Mouse (Mus musculus): ENCODE results near the gene Pkig.
"Not testable (repeated sequence)": the region's sequence is repeated elsewhere in the genome, so short reads cannot be mapped to it uniquely, and the experiment has no call there.

The Pkig gene

GRCm38 (mm10) chr2:163644047-163644446 is 14.1 kb upstream of the Pkig start:
- DNase-seq = no peak

- peak; percentile 99 for DNase-seq
These were observed 13.4 kb upstream of the Pkig start, which contains the start of gene Serinc3 for GRCm38 (mm10) chr2:163644575-163645385. TSS of gene Serinc3 (minus strand) at chr2:163645131.

- no peak for DNase-seq
These were observed 12.3 kb upstream of the Pkig start for GRCm38 (mm10) chr2:163645700-163646460.

- DNase-seq = no peak
These were observed 11.6 kb upstream of the Pkig start for GRCm38 (mm10) chr2:163646461-163647080.

- DNase-seq = not testable (repeated sequence)
These were observed 2.5 kb upstream of the Pkig start for GRCm38 (mm10) chr2:163655699-163656098.

- no peak for DNase-seq
These were observed 700 bp upstream of the Pkig start for GRCm38 (mm10) chr2:163657486-163657885.

- DNase-seq = peak in 1 of 2 experiments; percentile 40
These were observed 755 bp downstream of the Pkig start for GRCm38 (mm10) chr2:163658941-163659340.

- no peak for DNase-seq
These were observed 1.2 kb downstream of the Pkig start for GRCm38 (mm10) chr2:163659431-163659830.

- DNase-seq = no peak
These were observed 2.0 kb downstream of the Pkig start for GRCm38 (mm10) chr2:163660103-163660701.

GRCm38 (mm10) chr2:163661371-163661850 is 3.2 kb downstream of the Pkig start:
- DNase-seq = peak; percentile 44 to 63

GRCm38 (mm10) chr2:163662076-163662475 is 3.9 kb downstream of the Pkig start:
- DNase-seq = no peak

- no peak for DNase-seq
These were observed 4.6 kb downstream of the Pkig start for GRCm38 (mm10) chr2:163662698-163663221.

- DNase-seq = no peak
These were observed 5.7 kb downstream of the Pkig start for GRCm38 (mm10) chr2:163663930-163664329.

GRCm38 (mm10) chr2:163667045-163667444 is 8.9 kb downstream of the Pkig start:
- DNase-seq = no peak

GRCm38 (mm10) chr2:163670872-163671594 is 12.8 kb downstream of the Pkig start:
- no peak for DNase-seq

GRCm38 (mm10) chr2:163674397-163674796 is 16.2 kb downstream of the Pkig start:
- DNase-seq = no peak

GRCm38 (mm10) chr2:163675144-163675619 is 17.0 kb downstream of the Pkig start:
- peak; percentile 35 to 58 for DNase-seq

GRCm38 (mm10) chr2:163675662-163676061 is 17.5 kb downstream of the Pkig start:
- no peak for DNase-seq

GRCm38 (mm10) chr2:163676321-163676720 is 18.1 kb downstream of the Pkig start:
- no peak for DNase-seq

- no peak for DNase-seq
These were observed 18.6 kb downstream of the Pkig start for GRCm38 (mm10) chr2:163676745-163677144.

- DNase-seq = no peak
These were observed 24.2 kb downstream of the Pkig start for GRCm38 (mm10) chr2:163682344-163682743.

- no peak for DNase-seq
These were observed 27.1 kb downstream of the Pkig start for GRCm38 (mm10) chr2:163685287-163685686.

Measured in kidney, postnatal 4 days (tissue).